Mouse (Mus musculus) myocyte (in vitro differentiated cells): ENCODE results near the gene Ptar1.

Experiments used
- MAX ChIP-seq: IDR thresholded peaks from one replicate; pipeline ENCODE4 v1.6.1; 2011; ENCODE audit warnings: low read depth, mild to moderate bottlenecking, control low read depth
- POLR2A ChIP-seq: IDR thresholded peaks from one replicate; pipeline ENCODE4 v1.6.1; 2011; ENCODE audit warnings: low read depth, mild to moderate bottlenecking, control low read depth, moderate library complexity; ENCODE audit not compliant: insufficient read length
- TCF12 ChIP-seq: IDR thresholded peaks from one replicate; pipeline ENCODE4 v1.6.1; 2011; ENCODE audit warnings: mild to moderate bottlenecking, control low read depth; ENCODE audit not compliant: poor library complexity, insufficient read depth, severe bottlenecking
- USF1 ChIP-seq: IDR thresholded peaks from one replicate; pipeline ENCODE4 v1.6.1; 2011; ENCODE audit warnings: low read depth, mild to moderate bottlenecking, control low read depth, moderate library complexity

DNA sequence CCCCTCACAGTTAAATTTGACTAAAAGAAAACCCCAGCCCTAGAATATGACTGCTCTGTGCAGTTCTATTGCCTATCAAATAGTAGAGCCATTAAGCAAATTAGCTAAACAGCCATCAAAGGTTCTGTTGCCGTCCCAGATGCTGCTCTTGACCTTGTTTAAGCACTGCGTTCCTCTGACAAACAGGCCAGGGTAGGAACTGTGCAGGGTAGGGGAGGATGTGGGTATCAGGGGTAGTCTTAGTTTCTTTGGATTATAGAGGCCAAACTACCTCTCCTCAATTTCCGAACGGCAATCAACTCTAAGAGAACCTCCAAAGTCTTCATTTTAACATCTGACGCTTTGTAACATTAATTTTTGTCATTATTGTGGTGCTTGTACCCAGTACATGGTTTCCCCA is 34.1 kb upstream of the Ptar1 start:
- TF ChIP-seq USF1 (no peak), TCF12 (no peak), POLR2A (no peak), MAX (no peak)
